Mouse (Mus musculus): ENCODE measurements around the gene Mark3. TPM values are rescaled to one million over a fixed set of nuclear protein-coding genes. Genes with fewer than 3 reads are reported as not detected.
"Not testable (repeated sequence)": the region's sequence is repeated elsewhere in the genome, so short reads cannot be mapped to it uniquely, and the experiment has no call there.

Mark3 gene
- total RNA-seq, 2 experiments from 2014 or later: 50.5 to 51.5 TPM

DNA sequence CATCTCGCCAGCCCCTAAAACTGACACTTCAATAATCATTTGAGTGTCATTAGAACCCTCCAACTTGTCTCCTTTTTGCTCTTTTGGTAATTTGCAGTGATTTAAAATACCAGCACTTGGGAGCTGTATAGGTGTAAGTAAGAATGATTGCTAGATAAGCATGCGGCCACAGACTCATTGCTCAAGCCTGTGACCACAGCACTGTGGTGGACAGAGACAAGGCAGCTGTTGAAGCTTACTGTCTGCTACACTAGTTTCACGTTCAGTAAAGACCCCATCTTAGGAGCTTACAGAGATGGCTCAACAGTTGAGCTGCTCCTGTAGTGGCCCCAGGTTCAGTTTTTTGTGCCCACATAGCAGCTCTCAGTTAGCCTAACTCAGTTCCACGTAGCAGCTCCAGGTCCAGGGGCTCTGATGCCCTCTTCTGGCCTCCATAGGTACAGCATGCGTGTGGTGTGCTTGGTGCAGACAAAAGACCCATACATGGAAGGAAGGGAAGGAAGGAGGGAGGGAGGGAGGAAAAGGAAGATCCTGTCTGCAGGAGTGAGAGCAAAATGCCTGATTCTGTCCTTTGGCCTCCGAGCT, 73.8 kb downstream of the Mark3 start:
- DNase-seq: peak; percentile 34

DNA sequence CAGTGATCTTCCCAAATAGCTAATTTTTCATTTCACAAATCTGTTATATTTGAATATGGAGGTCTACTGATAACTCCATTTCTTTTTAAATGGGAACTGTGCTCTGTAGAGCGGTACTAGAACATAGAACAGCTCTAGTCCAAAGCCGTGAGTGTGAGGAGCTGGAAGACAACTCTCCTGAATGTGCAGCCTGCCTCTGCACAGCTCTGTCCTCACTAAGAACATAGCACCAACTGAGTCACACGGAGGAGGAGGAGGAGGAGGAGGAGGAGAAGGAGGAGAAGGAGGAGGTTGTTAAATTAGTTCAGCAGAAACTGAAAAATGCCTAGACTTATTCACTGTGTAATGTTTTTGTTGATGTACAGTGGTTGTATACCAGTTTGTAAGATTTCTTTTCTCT, 78.6 kb downstream of the Mark3 start:
- DNase-seq: no peak

DNA sequence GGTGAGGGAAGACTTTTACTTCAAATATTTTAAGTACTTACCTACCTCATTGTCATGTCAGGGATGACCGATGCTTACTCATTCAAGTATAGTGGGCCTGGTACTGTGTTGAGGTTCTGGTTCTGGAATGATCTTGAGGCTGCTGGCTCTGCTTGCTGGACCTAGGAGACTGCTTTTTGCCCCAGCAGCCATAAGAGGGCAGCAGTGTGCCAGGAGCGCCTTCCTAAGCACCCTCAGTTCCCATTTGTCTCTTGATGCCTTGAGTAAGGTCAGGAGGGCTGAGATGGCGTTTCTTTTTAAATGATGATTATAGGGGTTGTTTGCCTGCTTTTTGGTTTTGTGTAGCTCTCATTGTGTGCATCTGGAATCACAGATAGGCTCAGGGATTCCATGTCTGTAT, 79.1 kb downstream of the Mark3 start:
- peak; percentile 54 for DNase-seq

DNA sequence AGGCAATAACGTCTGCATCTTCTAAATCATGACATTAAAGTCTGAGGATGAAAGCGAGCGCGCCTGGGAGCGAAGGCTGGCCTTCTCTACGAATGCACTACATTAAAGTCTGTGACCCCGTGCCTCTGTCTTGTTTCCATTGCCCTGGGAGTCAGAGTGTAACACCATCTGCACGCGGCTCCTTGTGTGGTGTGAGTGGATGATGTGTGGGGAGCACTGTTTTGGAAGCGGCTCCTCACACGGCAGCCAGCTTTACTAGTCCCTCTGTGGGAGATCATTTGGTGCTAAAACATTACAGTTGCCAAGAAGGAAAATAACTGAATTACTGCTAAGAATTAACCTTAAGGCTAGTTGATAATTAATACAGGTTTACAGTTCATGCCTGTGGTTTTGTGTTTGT, 81.4 kb downstream of the Mark3 start:
- no peak for DNase-seq

DNA sequence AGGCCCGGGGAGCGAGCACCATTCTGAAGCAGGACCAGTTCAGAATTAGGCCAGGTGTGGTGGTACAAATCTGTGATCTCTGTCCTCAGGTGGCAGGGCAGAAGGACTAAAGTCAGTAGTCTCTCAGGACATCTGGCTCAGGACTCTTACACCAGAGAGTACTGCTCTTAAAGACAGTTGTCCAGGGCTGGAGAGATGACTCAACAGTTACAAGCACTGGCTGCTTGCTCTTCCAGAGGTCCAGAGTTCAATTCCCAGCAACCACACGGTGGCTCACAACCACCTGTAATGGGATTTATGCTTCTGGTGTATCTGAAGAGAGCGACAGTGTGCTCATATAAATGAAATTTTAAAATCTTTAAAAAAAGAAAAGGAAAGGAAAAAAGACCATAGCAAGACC, 85.0 kb downstream of the Mark3 start:
- DNase-seq: no peak

DNA sequence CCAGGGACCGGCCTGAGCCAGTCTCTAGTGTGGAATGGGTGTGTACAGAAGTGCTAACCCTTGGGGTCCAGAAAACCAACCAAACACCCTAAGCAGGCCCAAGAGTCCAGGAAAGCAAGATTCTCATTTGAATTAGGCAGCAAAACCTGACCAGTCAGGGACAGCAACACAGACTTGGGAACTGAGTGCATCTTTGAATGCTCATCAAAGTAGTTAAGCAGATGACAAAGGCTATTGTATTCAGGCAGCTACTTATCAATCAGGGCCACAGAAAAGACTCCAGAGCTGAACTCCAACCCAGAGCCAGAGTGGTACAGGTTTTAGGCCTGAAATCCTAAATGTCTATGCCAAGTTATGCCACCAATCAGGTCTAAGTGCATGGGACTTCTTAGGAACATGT, 86.3 kb downstream of the Mark3 start:
- DNase-seq: no peak

DNA sequence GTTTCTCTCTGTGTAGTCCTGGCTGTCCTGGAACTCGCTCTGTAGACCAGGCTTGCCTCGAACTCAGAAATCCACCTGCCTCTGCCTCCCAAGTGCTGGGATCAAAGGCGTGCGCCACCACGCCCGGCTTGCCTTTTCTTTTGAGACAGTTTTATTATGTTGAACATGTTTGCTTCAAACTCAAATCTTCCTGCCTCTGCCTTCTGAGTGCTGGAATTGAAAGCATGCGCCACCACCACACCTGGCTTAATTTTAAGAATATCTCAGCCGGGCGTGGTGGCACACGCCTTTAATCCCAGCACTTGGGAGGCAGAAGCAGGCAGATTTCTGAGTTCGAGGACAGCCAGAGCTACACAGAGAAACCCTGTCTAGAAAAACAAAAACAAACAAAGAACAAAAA, 87.2 kb downstream of the Mark3 start:
- not testable (repeated sequence) for DNase-seq

DNA sequence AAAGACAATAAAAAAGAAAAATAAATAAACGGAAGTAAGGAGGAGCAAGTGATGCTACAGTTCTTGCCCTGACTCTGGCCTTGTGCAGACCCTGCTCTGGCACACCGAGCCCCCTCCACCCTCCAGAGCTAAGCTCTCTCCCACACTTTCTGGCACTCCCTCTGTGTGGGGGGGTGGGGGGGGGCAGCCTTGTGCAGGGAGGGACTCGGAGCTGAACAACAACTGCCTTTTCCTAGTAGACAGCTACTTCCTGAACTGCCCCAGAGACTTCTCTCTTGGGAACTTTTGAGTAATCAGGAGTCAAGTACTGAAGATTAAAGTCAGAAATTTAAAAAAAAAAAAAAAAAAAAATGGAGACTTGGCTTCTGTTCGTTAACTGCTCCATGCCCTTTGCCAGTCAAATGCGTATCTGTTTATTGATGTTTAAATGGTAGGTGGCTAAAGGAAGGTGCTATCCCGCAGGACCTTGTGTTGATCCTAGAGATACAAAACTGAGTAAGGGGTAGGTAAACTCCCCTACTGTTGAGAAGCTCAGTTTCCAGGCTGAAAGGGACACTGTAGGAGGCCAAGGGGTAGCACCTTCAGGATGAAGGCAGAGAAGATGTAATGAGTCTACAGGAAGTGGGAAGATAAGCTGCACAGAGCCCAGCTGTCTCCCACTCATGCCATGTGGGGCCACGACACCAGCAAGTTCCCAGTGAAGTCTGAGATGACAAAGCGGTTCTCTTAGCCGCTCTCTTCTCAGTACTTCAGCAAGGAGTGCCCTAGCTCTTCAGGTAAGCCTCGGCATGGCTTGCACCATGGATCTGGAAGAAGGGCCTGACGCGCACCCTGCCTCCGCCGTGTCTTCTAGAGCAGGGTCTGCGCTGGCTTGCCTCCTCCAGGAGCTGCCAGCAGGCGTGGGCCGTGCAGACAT, 89.2 kb downstream of the Mark3 start:
- DNase-seq: no peak

DNA sequence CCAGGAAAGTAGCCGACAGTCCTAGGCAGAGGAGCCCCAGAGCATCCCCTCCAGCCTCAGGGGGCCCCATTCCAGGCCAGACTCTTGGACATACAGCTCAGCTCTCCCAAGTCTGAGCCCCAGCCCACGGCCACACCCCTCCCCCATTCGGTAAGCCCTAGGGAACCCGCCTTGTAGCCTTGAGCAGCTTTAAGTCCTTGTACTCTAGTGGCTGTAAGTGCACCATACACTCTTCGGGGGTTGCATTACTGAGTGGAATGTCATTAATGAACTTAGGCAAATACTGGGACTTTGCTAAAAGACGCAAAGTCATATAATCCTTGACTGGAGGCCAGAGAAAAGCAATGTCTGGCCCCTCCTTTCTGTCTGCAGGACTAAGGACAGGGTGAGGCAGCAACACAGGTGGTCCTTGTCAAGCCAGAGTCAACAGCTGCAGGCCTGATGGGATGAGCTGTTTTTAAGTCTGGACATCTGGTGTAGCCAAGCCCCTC, 89.9 kb downstream of the Mark3 start:
- DNase-seq: peak; percentile 51

DNA sequence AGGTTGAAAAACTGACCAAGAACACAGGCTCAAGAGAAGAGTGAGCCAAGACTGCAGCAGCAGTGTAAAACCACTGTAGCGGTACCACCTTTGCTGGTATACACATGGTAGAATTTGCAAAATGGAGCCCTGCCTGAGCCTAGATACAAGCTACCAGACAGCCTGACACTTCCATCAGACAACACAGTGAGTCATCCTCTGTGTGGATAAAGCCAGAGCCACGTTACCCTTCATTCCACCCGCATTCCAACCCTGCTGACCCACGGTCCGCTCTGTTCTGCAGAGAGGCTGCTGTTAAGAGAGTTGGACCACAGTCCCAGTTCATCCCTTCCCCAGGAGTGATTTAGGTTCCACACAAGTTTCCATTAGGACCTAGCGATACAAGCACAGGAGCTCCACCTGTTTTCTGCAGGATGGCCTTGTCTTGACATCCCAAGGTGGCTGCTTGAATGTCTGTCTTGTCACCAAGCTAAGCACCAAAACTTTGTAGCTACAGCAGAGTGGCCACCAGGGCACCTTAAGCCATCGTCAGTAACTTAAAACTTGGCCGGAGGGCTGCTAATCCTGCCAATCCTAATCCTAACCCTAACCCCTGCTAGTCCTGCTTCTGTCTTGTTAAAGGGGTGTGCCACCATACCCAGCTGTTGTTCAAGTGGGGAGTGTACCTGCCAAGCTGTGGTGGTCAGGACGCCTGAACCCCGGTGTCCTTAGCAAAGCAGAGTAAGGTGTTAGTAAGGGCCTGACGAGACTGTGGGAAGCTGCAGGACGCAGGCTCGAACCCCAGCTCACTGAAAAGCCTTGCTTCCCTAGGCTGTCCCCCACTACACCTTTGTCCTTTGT, 90.9 kb downstream of the Mark3 start:
- DNase-seq: no peak

DNA sequence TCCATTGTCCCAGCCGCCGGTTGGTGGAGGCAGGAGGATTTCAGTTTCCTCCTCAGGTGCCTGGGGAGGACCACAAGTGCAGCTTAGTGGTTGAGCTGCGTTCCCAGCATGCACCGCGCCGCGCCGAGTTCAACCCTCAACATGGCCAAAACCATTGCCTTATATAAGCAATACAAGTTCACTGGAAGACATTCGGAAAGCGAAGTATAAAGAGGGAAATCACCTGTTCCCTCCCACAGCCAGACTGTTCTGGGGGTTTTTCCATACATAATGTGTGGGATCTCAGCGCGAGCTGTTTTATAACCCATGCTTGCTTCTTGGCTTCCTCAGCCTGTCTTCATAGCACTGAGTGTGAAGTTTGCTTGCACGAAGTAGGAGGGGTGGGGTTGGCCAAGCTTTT, 92.1 kb downstream of the Mark3 start:
- DNase-seq: no peak

DNA sequence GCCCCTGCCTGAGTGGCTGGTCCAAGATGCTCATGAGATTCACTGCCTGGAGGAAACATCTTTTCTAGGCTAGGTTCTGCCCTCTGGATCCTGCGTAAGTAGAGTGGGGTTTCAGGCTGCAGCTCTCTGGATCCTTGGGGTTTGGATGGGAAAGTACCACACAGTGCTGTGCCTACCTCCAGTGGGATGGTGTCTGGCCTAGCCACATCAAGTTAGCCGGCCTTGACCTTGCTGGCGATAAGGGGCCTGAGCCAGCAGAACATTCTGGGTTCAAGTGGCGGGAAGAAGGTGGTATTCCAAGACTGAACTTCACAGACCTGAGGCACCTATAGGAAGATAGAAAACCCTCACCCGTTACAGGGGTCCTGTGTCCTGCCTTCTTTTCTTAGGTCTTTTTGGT, 93.1 kb downstream of the Mark3 start:
- DNase-seq: no peak

DNA sequence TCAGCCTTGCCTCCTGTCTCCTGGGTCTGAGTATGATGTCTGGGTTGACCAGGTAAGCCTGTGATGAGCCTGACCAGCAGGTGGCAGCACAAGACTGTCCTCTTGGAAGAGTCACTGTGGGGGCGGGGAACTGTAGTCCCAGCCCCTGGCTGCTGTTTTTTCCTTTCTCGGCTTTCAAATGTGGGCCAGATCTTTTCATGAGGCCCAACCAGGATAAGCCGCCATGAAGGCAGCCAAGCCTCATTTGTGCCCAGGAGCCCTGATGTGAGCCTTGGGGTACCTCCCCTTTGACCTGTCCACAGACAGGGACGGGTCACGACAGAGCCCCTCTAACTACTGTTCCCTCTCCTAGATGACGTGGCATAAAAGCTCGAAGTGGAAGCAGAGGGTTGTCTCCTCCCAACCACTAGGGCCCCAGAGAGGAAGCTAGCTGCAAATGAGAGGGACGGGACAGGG, 94.2 kb downstream of the Mark3 start:
- peak; percentile 88 for DNase-seq

DNA sequence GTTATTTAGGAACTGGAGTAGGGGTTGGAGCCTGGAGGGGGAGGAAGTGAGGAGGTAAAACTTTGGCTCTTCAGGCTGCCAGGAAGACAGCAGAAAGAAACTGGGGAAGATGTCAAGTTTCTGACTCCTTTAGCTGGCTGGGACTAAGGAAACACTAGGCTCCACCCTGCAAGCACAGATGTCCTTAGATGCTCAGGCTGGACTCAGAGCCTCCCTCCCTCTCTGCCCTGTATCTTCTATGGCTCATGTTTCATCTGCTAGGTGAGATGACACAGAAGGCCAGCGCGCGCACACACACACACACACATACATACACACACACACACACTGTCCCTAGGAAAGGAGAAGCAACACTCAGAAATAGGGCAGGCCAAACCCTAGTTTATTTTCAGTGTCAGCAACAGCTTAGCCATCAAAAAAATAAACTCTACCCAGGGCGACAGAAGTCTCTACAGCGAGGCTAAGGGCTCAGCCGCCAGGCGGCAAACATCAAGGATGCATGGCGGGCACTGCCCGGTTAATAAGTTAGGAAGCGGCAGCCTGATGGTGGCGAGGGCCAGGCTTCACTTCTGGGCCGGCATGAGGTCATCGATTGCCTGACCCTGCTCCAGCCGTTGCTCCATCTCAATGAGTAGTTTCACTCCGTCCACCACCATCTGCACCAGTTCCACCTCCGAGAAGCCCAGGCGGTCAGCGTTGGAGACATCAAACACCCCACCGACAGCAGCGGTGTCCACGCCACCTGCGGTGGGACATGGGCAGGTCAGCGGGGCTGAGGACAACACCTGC, 94.9 kb downstream of the Mark3 start:
- peak; percentile 66 for DNase-seq

DNA sequence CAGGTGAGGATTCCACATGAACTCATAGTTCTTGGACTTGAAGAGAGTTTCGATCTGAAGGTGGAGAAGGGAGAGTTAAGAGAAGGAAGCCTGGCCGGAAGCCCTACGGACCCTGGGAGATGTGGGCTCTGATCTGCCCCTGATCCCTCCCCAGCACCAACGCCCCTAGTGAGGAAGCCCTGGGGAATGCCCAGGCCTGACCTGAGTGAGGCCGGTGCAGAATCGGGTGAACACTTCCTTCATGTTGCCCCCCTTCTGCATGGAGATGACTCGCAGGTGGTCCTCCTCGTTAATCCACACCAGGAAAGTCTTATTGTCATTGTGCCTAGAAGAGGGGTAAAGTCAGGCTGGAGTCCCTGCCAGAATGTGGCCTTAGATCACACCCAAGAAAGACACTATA, 95.6 kb downstream of the Mark3 start:
- no peak for DNase-seq

DNA sequence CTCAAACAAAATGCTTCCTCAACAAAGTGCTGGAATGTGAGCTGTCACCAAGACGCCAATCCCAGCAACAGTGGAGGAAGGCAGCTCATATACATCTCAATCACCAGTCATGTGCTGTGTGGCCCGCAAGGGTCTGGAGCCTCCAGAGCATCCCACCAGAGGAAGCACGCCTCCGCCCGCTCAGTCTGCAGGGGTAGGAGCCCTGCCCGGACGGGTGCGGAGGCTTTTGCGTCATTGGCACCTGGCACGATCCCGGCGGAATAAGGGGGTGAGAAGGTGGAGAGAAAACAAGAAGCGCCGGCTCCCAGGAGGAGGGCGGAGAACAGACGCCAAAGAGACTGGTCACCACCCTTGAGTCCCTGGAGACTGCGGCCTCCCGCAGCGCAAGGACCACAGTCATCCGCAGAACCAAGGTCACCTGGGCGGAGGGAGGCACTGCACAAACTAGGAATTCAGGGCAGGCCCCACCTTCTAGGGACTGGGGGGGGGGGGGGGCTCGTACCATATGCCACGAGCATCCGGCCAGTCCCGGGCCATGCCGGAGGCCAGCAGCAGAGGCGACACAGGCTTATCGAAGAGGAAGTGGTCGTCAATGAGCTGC, 96.1 kb downstream of the Mark3 start:
- DNase-seq: no peak

DNA sequence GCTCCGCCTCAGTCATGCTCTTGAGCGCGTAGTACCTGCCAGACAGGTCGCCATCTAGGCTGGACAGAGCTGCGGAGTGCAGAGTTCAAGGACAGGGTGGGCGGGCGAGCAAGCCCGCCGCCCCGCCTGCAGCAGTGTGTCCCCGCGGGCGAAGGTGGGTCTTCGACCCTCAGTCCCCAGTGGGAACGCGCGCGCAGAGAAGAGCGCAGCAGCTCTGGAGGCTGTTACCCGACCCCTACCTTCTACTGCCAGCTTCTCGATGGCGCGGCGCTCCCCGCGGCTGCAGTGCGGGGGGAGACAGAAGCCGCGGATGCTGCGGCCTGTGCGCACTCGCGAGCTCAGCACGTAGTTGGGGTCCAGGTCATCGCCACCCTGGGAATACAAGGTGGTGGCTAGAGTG, 96.7 kb downstream of the Mark3 start:
- no peak for DNase-seq

DNA sequence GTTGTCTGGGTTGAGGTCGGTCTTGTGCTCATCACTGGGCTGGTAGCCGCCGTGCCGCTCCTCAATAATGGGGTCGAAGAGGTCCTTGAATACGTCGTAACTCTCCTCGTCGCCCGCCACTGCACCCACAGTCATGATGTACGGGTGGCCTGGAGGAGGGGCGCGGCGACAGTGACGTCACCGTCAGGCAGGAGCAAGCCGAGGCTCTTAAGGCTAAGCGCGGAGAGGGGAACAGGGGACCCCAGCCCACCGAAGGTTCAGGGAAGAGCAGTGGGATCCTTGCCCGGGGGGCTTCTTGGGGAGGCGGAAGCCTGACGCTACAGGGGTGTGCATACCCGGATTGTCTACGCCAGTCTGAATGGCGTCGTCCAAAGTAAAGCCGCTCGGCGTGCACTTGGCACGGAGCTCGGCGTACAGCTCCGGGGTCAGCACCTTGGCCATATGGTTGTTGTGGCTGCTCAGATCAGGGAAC, 97.1 kb downstream of the Mark3 start:
- peak; percentile 44 for DNase-seq

DNA sequence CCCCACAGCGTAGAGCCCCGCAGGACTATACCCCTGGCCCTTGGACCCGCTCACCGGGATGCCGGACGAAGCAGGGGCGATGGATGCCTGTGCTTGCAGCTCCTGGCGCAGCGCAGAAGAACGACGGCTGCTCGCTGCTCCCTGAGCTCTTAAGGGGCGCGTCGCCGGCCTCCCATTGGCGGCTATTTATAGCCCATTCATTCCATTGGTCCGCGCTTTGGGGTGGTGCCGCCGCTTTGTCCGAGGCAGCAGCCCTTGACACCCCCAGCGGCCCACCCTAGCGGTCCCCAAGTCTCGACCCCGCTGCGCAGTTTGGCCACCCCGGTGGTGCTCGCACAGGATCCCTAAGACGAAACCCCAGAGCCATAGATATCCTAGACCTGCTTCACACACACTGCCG, 97.9 kb downstream of the Mark3 start, which contains the start of gene Ckb:
Ckb (minus strand) TSS at position 163 of the 400 bp plus-strand sequence.
- DNase-seq: peak; percentile 81

DNA sequence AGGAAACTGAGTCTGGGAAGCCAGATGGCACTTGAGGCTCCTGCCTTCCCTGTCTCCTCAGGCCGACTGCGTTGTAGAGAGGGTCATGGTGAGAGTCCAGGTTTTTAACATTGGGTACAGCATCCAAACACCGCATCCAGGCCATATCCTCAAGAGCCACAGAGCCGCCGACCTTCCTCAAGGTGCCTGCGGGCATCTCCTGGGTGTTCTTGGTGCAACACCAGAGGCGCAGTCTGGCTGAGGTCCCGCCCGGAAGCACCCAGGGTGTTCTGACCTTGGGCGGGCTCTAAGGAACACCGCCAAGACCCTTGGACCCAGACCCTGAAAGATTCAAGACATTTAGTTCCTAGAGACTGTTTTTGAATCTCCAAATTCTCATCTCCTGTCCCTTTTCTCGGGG, 98.3 kb downstream of the Mark3 start:
- DNase-seq: no peak

DNA sequence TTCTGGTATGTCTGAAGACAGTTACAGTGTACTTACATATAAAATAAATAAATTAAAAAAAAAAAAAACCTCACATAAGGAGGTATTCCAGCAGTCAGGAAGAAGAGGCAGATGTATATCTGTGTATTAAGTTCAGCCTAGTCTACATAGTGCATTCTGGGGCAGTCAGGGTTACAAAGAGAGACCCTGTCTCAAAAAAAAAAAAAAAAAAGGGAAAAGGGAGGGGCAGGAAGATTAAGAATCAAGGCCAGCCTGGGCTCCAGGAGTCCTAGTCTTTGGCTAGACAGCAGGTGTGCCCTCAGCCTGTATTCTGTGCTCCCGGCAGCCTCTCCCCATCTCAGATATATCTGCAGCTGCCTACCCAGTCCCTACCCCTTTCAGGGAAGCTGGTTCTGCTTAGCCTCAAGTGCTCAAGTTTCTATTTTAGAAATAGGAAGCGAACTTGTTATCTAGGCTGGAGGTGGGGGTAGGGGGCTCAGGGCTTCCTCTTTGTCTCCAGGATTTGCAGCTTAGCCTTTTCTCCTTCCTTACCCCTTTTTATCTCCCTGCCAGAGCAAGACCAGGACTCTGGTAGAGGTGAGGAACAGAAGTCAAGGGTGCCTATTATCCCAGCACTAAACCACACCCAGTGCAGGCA, 100.6 kb downstream of the Mark3 start:
- no peak for DNase-seq

Data from gastrocnemius, postnatal 25 days (tissue).